In genomic region chr12:113114141-113114540, GRCm38 (mm10) we compare ENCODE assay signal across 30 mouse cellular contexts. TPM values are rescaled to one million over a fixed set of nuclear protein-coding genes. Genes with fewer than 3 reads are reported as not detected.
DNase-seq lines count a peak whose midpoint lies in the region; TF ChIP-seq lines count a peak whose summit lies in the region.
"Had no signal": no experiment of that assay in that cellular context is flagged by ENCODE, and none has a peak within 500 bp of the region (broad histone marks: within the 10 kb centered on the region; RNA-seq: fewer than 3 reads in every experiment).

No protein-coding gene starts in this region.

- peak overlapping the region; percentile 14; the same call in 1 of the 2 replicates for H3K27ac ChIP-seq in small intestine, adult 2 months (ENCODE audit: insufficient read depth, low read depth, low read length)
- H3K27ac ChIP-seq: embryonic facial prominence, embryonic 15.5 days; forebrain, embryonic 10.5 days; gastrocnemius, adult 2 months; heart, embryonic 10.5 days; hindbrain, embryonic 13.5 days; hindbrain, postnatal 0 days had no signal

- no peak for TF ChIP-seq CTCF in small intestine, adult 2 months (IDR thresholded peaks at IDR 0.05; ENCODE audit: extremely low read depth, insufficient read length, insufficient replicate concordance, low read depth, low read length)

- TF ChIP-seq POLR2A in small intestine, adult 2 months (IDR thresholded peaks at IDR 0.05; ENCODE audit: low read depth, low read length): no peak

- H3K4me1 ChIP-seq in small intestine, adult 2 months (ENCODE audit: control insufficient read depth, insufficient read depth, insufficient read length, low read length): peaks cover 39% of the 10 kb centered on the region
- H3K4me1 ChIP-seq: forebrain, embryonic 10.5 days had no signal

- H3K27me3 ChIP-seq in small intestine, adult 2 months (ENCODE audit: control insufficient read depth, insufficient read depth, low read length): no peaks in the 10 kb centered on the region
- H3K27me3 ChIP-seq: embryonic facial prominence, embryonic 15.5 days; hindbrain, embryonic 13.5 days had no signal

- H3K4me3 ChIP-seq in small intestine, adult 2 months (ENCODE audit: low read depth, low read length): no peak overlapping the region
- H3K4me3 ChIP-seq: embryonic facial prominence, embryonic 15.5 days; erythroblast, embryonic 14.5 days; forebrain, embryonic 10.5 days; gastrocnemius, adult 2 months; heart, embryonic 10.5 days; hindbrain, embryonic 13.5 days had no signal

- WGBS in small intestine, adult 2 months: 64% methylated on average over 4 of the region's 4 CpGs

- H3K36me3 ChIP-seq in small intestine, adult 2 months (ENCODE audit: control insufficient read depth, insufficient read depth, low read length): peaks cover 8% of the 10 kb centered on the region

- peak; percentile 76 for DNase-seq in adrenal gland, adult 2 months
- DNase-seq in adrenal gland, postnatal 25 days: no peak
- peak; percentile 57 for DNase-seq in ES-CJ7 (ENCODE audit: low read depth, low spot score)
- DNase-seq in adrenal gland, postnatal 36 days: peak; percentile 47 to 70
- no peak for DNase-seq in right cerebral cortex, postnatal 4 days
- DNase-seq in gastrocnemius, postnatal 25 days: no peak
- DNase-seq: B cell, adult 2 months; cerebellum, adult 11 months; cerebellum, adult 8-10 months; cerebellum, postnatal 14 days; embryo, embryonic 11 days; gastrocnemius, adult 2 months; gastrocnemius, postnatal 36 days; heart, adult 11 months; heart, postnatal 14 days had no signal

RNA-seq across cellular contexts. Expression of gene Mta1, which starts 16.1 kb away (rescaled TPM):
- total RNA-seq in adrenal gland, adult 2 months (2021): 100 to 1,000 TPM in 1 of 2 experiments, 10 to 100 TPM in 1; 76.6 to 102 TPM
- 164 TPM in 2 replicates for polyA plus RNA-seq in adrenal gland, adult 2 months (2012; rRNA removed)
- 104 and 109 TPM in 2 replicates for total RNA-seq in adrenal gland, postnatal 25 days (2021)
- 10 to 100 TPM; 76.8 to 99.8 TPM for total RNA-seq in adrenal gland, postnatal 36 days (2021)
- 23.9 and 47.6 TPM in 2 replicates for polyA plus RNA-seq in small intestine, adult 2 months (2012; rRNA removed)
- total RNA-seq in gastrocnemius, postnatal 25 days (2021): 10 to 100 TPM; 29.3 to 34.4 TPM

RNA-seq across cellular contexts. Expression of gene Crip2, which starts 25.9 kb away (rescaled TPM):
- 10 to 100 TPM; 57.5 to 58.2 TPM for total RNA-seq in adrenal gland, adult 2 months (2021)
- 159 and 168 TPM in 2 replicates for polyA plus RNA-seq in adrenal gland, adult 2 months (2012; rRNA removed)
- total RNA-seq in adrenal gland, postnatal 25 days (2021): 65.9 and 69.0 TPM in 2 replicates
- total RNA-seq in adrenal gland, postnatal 36 days (2021): 10 to 100 TPM; 51.8 to 52.5 TPM
- polyA plus RNA-seq in small intestine, adult 2 months (2012; rRNA removed): 73.8 and 86.3 TPM in 2 replicates
- 10 to 100 TPM; 39.5 to 52.5 TPM for total RNA-seq in gastrocnemius, postnatal 25 days (2021)

RNA-seq across cellular contexts. Expression of gene Crip1, which starts 32.0 kb away (rescaled TPM):
- total RNA-seq in adrenal gland, adult 2 months (2021): 100 to 1,000 TPM in 1 of 2 experiments, 10 to 100 TPM in 1; 51.5 to 101 TPM
- polyA plus RNA-seq in adrenal gland, adult 2 months (2012; rRNA removed): 31.7 and 36.9 TPM in 2 replicates
- 28.9 and 30.2 TPM in 2 replicates for total RNA-seq in adrenal gland, postnatal 25 days (2021)
- total RNA-seq in adrenal gland, postnatal 36 days (2021): 10 to 100 TPM; 44.1 to 71.1 TPM
- polyA plus RNA-seq in small intestine, adult 2 months (2012; rRNA removed): 4,805 and 16,576 TPM in 2 replicates
- 100 to 1,000 TPM in 1 of 2 experiments, 10 to 100 TPM in 1; 90.0 to 150 TPM for total RNA-seq in gastrocnemius, postnatal 25 days (2021)

RNA-seq across cellular contexts. Expression of gene Tex22, which starts 39.8 kb away (rescaled TPM):
- total RNA-seq in adrenal gland, adult 2 months (2021): under 1 TPM; 0.28 to 0.43 TPM
- 0.35 and 0.90 TPM in 2 replicates for polyA plus RNA-seq in adrenal gland, adult 2 months (2012; rRNA removed)
- 0.67 TPM in 1 of 2 replicates, not detected in the other for total RNA-seq in adrenal gland, postnatal 25 days (2021)
- under 1 TPM in 1 of 2 experiments, not detected in 1; 0.46 TPM for total RNA-seq in adrenal gland, postnatal 36 days (2021)
- polyA plus RNA-seq in small intestine, adult 2 months (2012; rRNA removed): not detected in 2 replicates
- not detected for total RNA-seq in gastrocnemius, postnatal 25 days (2021)
- total RNA-seq: common myeloid progenitor, adult 5-6 weeks; gastrocnemius, adult 2 months; hematopoietic stem cell, adult 5-6 weeks had no signal
- polyA plus RNA-seq: CD4-positive, CD25-positive, alpha-beta regulatory T cell, adult 4 months; embryonic facial prominence, embryonic 11.5 days; embryonic facial prominence, embryonic 15.5 days; erythroblast, embryonic 14.5 days; forebrain, embryonic 10.5 days; forebrain, embryonic 14.5 days; G1E; heart, embryonic 10.5 days; heart, embryonic 14.5 days; hindbrain, embryonic 13.5 days; hindbrain, postnatal 0 days; intestine, embryonic 14.5 days had no signal

RNA-seq across cellular contexts. Expression of gene Tedc1, which starts 42.1 kb away (rescaled TPM):
- total RNA-seq in adrenal gland, adult 2 months (2021): 1 to 10 TPM in 1 of 2 experiments, under 1 TPM in 1; 0.66 to 1.4 TPM
- polyA plus RNA-seq in adrenal gland, adult 2 months (2012; rRNA removed): 3.6 and 6.6 TPM in 2 replicates
- total RNA-seq in adrenal gland, postnatal 25 days (2021): 1.4 and 2.5 TPM in 2 replicates
- total RNA-seq in adrenal gland, postnatal 36 days (2021): 1 to 10 TPM; 1.7 TPM
- polyA plus RNA-seq in small intestine, adult 2 months (2012; rRNA removed): 9.2 and 18.3 TPM in 2 replicates
- total RNA-seq in gastrocnemius, postnatal 25 days (2021): under 1 TPM; 0.46 to 0.54 TPM
- total RNA-seq: gastrocnemius, adult 2 months had no signal

Comparison
In these comparisons a context has a peak if more than half of its experiments do, and no peak if none do; other contexts are left out.
1. DNase-seq: peak in adrenal gland, adult 2 months (single experiment), ES-CJ7 (single experiment) and adrenal gland, postnatal 36 days (2 of 2); none in adrenal gland, postnatal 25 days (single experiment), right cerebral cortex, postnatal 4 days (single experiment) and gastrocnemius, postnatal 25 days (single experiment).